Mouse (Mus musculus): ENCODE results near the gene Ss18l1. TPM values are rescaled to one million over a fixed set of nuclear protein-coding genes. Genes with fewer than 3 reads are reported as not detected.

Gene Ss18l1
- polyA plus RNA-seq, 1 experiment, result 1.6 TPM

DNA sequence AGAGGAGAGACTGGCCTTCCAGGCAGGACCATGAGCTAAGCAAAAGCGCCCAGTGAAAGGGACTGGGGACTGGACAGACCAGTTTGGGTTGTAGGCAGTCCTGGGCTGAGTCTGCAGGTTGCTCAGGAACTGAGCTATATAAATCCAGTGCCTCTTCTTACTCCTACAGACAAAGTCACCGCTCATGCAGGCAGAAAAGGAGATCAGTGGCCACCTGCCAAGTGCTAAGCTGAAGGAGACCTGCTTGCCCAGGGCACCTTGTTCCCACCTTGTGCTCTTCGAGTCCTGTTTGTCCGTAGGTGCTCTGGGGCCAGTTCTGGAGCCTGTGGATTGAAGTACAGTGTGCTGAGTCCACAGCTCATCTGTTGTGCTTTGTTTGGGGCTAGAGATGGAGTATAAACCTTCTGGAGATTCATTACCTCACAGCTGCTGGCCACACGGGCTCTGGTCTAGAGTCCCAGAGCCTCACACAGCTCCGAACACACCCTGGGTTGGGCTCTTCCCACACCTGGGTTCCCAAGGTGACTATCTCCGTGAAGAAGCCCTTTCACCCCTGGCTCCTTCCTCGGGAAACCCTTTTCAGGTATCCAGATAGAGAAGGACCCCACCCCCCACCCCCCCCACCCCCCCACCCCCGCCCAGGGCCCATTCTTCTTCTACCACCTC is 35.8 kb upstream of the Ss18l1 start:
- Histone ChIP-seq H3K36me3 (ENCODE audit: control insufficient read depth, insufficient read depth) (no peaks in the 10 kb centered on the region), H3ac (ENCODE audit: control insufficient read depth, insufficient read length) (no peak overlapping the region), H3K27me3 (ENCODE audit: control insufficient read depth, insufficient read depth, insufficient read length) (no peaks in the 10 kb centered on the region), H3K4me2 (ENCODE audit: low read depth) (no peak overlapping the region), H3K4me3 (no peak overlapping the region), H3K79me2 (ENCODE audit: control insufficient read depth, insufficient read depth) (no peaks in the 10 kb centered on the region)
- no peak for TF ChIP-seq E2F4 (IDR thresholded peaks at IDR 0.05; ENCODE audit: insufficient read depth)
- TF ChIP-seq SRF (IDR thresholded peaks at IDR 0.05; ENCODE audit: control insufficient read depth, insufficient read length, low read depth), result no peak
- no peak for TF ChIP-seq MYOG (IDR thresholded peaks at IDR 0.05; ENCODE audit: control insufficient read depth in 1 of 3, insufficient read depth in 1 of 3, insufficient read length in 2 of 3, low read depth in 2 of 3)
- no peak for TF ChIP-seq REST (IDR thresholded peaks at IDR 0.05; ENCODE audit: insufficient read depth, insufficient read length)
- TF ChIP-seq CEBPB (IDR thresholded peaks at IDR 0.05; ENCODE audit: insufficient read depth, poor library complexity, severe bottlenecking), result no peak
- TF ChIP-seq MYOD1 (IDR thresholded peaks at IDR 0.05; ENCODE audit: control insufficient read depth in 1 of 3, insufficient read length in 2 of 3, low read depth in 2 of 3), result no peak
- TF ChIP-seq MAX (IDR thresholded peaks at IDR 0.05; ENCODE audit: low read depth), result no peak
- TF ChIP-seq USF1 (IDR thresholded peaks at IDR 0.05; ENCODE audit: low read depth), result no peak
- TF ChIP-seq POLR2AphosphoS2 (IDR thresholded peaks at IDR 0.05; ENCODE audit: insufficient read length, low read depth), result no peak
- TF ChIP-seq TCF12 (IDR thresholded peaks at IDR 0.05; ENCODE audit: insufficient read depth, poor library complexity, severe bottlenecking), result no peak
- no peak for TF ChIP-seq POLR2A (IDR thresholded peaks at IDR 0.05; ENCODE audit: insufficient read length, low read depth)
- no peak for TF ChIP-seq TCF3 (IDR thresholded peaks at IDR 0.05; ENCODE audit: insufficient read length, low read depth)

DNA sequence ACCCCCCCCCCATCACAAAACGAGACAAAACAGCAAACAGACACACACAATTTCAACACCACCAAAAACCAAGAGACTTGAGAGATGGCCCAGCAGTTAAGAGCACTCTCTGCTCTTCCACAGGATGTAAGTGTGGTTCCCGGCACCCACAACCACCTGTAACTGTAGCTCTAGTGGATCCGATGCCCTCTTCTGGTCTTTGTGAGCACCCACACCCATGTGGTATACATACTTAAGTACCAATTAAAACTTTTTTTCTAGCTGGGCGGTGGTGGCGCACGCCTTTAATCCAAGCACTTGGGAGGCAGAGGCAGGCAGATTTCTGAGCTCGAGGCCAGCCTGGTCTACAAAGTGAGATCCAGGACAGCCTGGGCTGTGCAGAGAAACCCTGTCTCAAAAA is 31.6 kb upstream of the Ss18l1 start:
- H3ac ChIP-seq (ENCODE audit: control insufficient read depth, insufficient read length), result no peak overlapping the region
- H3K36me3 ChIP-seq (ENCODE audit: control insufficient read depth, insufficient read depth), result no peaks in the 10 kb centered on the region
- H3K4me2 ChIP-seq (ENCODE audit: low read depth), result no peak overlapping the region
- no peaks in the 10 kb centered on the region for H3K79me2 ChIP-seq (ENCODE audit: control insufficient read depth, insufficient read depth)
- no peak overlapping the region for H3K4me3 ChIP-seq
- TF ChIP-seq TCF12 (IDR thresholded peaks at IDR 0.05; ENCODE audit: insufficient read depth, poor library complexity, severe bottlenecking) (no peak), TCF3 (IDR thresholded peaks at IDR 0.05; ENCODE audit: insufficient read length, low read depth) (no peak), MYOD1 (IDR thresholded peaks at IDR 0.05; ENCODE audit: control insufficient read depth in 1 of 3, insufficient read length in 2 of 3, low read depth in 2 of 3) (no peak), POLR2AphosphoS2 (IDR thresholded peaks at IDR 0.05; ENCODE audit: insufficient read length, low read depth) (no peak), REST (IDR thresholded peaks at IDR 0.05; ENCODE audit: insufficient read depth, insufficient read length) (no peak), CEBPB (IDR thresholded peaks at IDR 0.05; ENCODE audit: insufficient read depth, poor library complexity, severe bottlenecking) (no peak)
- H3K27me3 ChIP-seq (ENCODE audit: control insufficient read depth, insufficient read depth, insufficient read length), result no peaks in the 10 kb centered on the region

DNA sequence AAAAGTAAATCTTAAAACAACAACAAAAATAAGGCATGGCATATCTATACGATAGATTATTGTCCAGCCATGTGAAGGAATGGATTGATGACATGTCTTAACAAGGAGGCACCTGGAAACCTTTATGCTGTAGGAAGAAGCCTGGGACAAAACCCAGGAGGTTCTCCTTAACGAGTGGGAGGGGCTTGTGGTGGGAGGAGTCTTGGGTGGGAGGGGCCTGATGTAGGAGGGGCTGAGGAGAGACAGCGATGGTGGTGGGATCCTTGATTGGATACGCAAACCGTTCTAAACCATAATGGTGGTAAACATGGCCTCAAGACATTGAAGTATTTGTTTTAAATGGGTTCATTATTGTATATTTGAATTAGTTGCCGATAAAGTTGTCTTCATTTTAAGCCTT is 30.9 kb upstream of the Ss18l1 start:
- Histone ChIP-seq H3ac (ENCODE audit: control insufficient read depth, insufficient read length) (no peak overlapping the region), H3K79me2 (ENCODE audit: control insufficient read depth, insufficient read depth) (no peaks in the 10 kb centered on the region), H3K4me3 (no peak overlapping the region), H3K4me2 (ENCODE audit: low read depth) (no peak overlapping the region), H3K36me3 (ENCODE audit: control insufficient read depth, insufficient read depth) (no peaks in the 10 kb centered on the region), H3K27me3 (ENCODE audit: control insufficient read depth, insufficient read depth, insufficient read length) (no peaks in the 10 kb centered on the region)
- TF ChIP-seq SRF (IDR thresholded peaks at IDR 0.05; ENCODE audit: control insufficient read depth, insufficient read length, low read depth) (no peak), MAX (IDR thresholded peaks at IDR 0.05; ENCODE audit: low read depth) (no peak), CEBPB (IDR thresholded peaks at IDR 0.05; ENCODE audit: insufficient read depth, poor library complexity, severe bottlenecking) (no peak), POLR2AphosphoS2 (IDR thresholded peaks at IDR 0.05; ENCODE audit: insufficient read length, low read depth) (no peak), USF1 (IDR thresholded peaks at IDR 0.05; ENCODE audit: low read depth) (no peak), E2F4 (IDR thresholded peaks at IDR 0.05; ENCODE audit: insufficient read depth) (no peak), TCF3 (IDR thresholded peaks at IDR 0.05; ENCODE audit: insufficient read length, low read depth) (no peak), TCF12 (IDR thresholded peaks at IDR 0.05; ENCODE audit: insufficient read depth, poor library complexity, severe bottlenecking) (no peak)

DNA sequence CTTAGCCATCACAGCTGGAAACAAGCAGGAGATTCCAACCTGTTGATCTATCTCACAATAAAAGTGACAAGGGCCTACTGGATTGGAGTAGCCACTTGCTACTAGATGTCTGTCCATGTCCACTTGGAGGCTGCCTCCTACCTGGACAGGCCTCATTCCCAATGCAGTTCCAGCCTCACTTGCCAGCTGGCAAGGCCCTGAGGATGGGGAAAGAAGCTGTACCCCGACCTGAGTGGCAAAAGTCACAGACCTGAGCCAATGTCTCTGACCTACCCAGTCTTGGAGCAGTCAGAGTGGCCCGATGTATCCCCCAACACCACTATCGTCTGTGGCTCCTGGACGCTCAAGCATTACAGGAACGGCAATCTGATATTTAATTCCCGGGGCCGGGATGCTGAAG is 28.6 kb upstream of the Ss18l1 start:
- H3K4me2 ChIP-seq (ENCODE audit: low read depth), result no peak overlapping the region
- no peaks in the 10 kb centered on the region for H3K27me3 ChIP-seq (ENCODE audit: control insufficient read depth, insufficient read depth, insufficient read length)
- H3K79me2 ChIP-seq (ENCODE audit: control insufficient read depth, insufficient read depth), result no peaks in the 10 kb centered on the region
- H3K36me3 ChIP-seq (ENCODE audit: control insufficient read depth, insufficient read depth), result no peaks in the 10 kb centered on the region
- no peak overlapping the region for H3ac ChIP-seq (ENCODE audit: control insufficient read depth, insufficient read length)
- TF ChIP-seq USF1 (IDR thresholded peaks at IDR 0.05; ENCODE audit: low read depth) (no peak), CEBPB (IDR thresholded peaks at IDR 0.05; ENCODE audit: insufficient read depth, poor library complexity, severe bottlenecking) (no peak), MYOD1 (IDR thresholded peaks at IDR 0.05; ENCODE audit: control insufficient read depth in 1 of 3, insufficient read length in 2 of 3, low read depth in 2 of 3) (no peak), E2F4 (IDR thresholded peaks at IDR 0.05; ENCODE audit: insufficient read depth) (no peak), MAX (IDR thresholded peaks at IDR 0.05; ENCODE audit: low read depth) (no peak), POLR2AphosphoS2 (IDR thresholded peaks at IDR 0.05; ENCODE audit: insufficient read length, low read depth) (no peak), REST (IDR thresholded peaks at IDR 0.05; ENCODE audit: insufficient read depth, insufficient read length) (no peak)
- no peak overlapping the region for H3K4me3 ChIP-seq

DNA sequence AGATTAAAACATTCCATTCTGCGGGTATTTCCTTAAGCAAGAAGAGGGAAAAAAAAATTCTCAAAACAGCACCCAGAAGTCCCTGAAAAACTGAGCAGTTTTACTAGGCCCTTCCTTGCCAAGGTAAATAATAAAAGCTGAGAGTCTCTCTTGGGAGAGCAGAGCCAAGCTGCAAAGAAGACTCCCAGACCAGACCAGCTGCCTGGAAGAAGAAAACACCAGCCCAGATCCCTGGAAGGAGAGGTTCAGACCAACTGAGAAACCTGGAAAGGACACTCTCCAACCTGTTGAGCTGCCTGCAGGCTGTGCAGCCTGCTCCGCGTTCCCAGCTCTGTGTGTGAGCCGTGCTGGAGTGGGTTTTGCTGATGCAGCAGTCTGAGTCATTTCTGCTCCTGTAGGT is 24.7 kb upstream of the Ss18l1 start:
- H3K79me2 ChIP-seq (ENCODE audit: control insufficient read depth, insufficient read depth), result no peaks in the 10 kb centered on the region
- no peak overlapping the region for H3K4me2 ChIP-seq (ENCODE audit: low read depth)
- no peak overlapping the region for H3K4me3 ChIP-seq
- no peaks in the 10 kb centered on the region for H3K36me3 ChIP-seq (ENCODE audit: control insufficient read depth, insufficient read depth)
- TF ChIP-seq USF1 (IDR thresholded peaks at IDR 0.05; ENCODE audit: low read depth), result no peak
- TF ChIP-seq SRF (IDR thresholded peaks at IDR 0.05; ENCODE audit: control insufficient read depth, insufficient read length, low read depth), result no peak
- TF ChIP-seq TCF3 (IDR thresholded peaks at IDR 0.05; ENCODE audit: insufficient read length, low read depth), result no peak
- no peak for TF ChIP-seq POLR2AphosphoS2 (IDR thresholded peaks at IDR 0.05; ENCODE audit: insufficient read length, low read depth)
- TF ChIP-seq MYOD1 (IDR thresholded peaks at IDR 0.05; ENCODE audit: control insufficient read depth in 1 of 3, insufficient read length in 2 of 3, low read depth in 2 of 3), result no peak
- no peak for TF ChIP-seq E2F4 (IDR thresholded peaks at IDR 0.05; ENCODE audit: insufficient read depth)
- no peak for TF ChIP-seq CEBPB (IDR thresholded peaks at IDR 0.05; ENCODE audit: insufficient read depth, poor library complexity, severe bottlenecking)
- TF ChIP-seq TCF12 (IDR thresholded peaks at IDR 0.05; ENCODE audit: insufficient read depth, poor library complexity, severe bottlenecking), result no peak
- no peak for TF ChIP-seq MYOG (IDR thresholded peaks at IDR 0.05; ENCODE audit: control insufficient read depth in 1 of 3, insufficient read depth in 1 of 3, insufficient read length in 2 of 3, low read depth in 2 of 3)
- H3ac ChIP-seq (ENCODE audit: control insufficient read depth, insufficient read length), result no peak overlapping the region
- peaks cover 20% of the 10 kb centered on the region for H3K27me3 ChIP-seq (ENCODE audit: control insufficient read depth, insufficient read depth, insufficient read length)

Measured in myocyte (in vitro differentiated cells).